Mouse (Mus musculus): ENCODE measurements at regions not wholly inside any gene's neighbourhood (a gene's known extent, or its start where the extent isn't known, plus 50 kb on each side); places are given as distances from the start of the nearest gene placed in this dataset.

- no peak for DNase-seq (ENCODE audit: low read depth, low spot score)
Observed at GRCm38 (mm10) chr3:52603244-52603704, 335.1 kb downstream of the Foxo1 start.

- no peak for DNase-seq (ENCODE audit: low read depth, low spot score)
Observed at GRCm38 (mm10) chr3:52601011-52601745, 333.0 kb downstream of the Foxo1 start.

GRCm38 (mm10) chr3:52600581-52600980, 332.4 kb downstream of the Foxo1 start:
- DNase-seq (ENCODE audit: low read depth, low spot score), result no peak

GRCm38 (mm10) chr3:52600146-52600545, 332.0 kb downstream of the Foxo1 start:
- no peak for DNase-seq (ENCODE audit: low read depth, low spot score)

- DNase-seq (ENCODE audit: low read depth, low spot score), result no peak
Observed at GRCm38 (mm10) chr3:52586418-52586817, 318.3 kb downstream of the Foxo1 start.

- DNase-seq (ENCODE audit: low read depth, low spot score), result no peak
Observed at GRCm38 (mm10) chr3:52579917-52580316, 311.8 kb downstream of the Foxo1 start.

GRCm38 (mm10) chr3:52579096-52579495, 311.0 kb downstream of the Foxo1 start:
- DNase-seq (ENCODE audit: low read depth, low spot score), result no peak

- DNase-seq (ENCODE audit: low read depth, low spot score), result no peak
Observed at GRCm38 (mm10) chr3:52576703-52577244, 308.6 kb downstream of the Foxo1 start.

GRCm38 (mm10) chr3:52575237-52575798, 307.2 kb downstream of the Foxo1 start:
- no peak for DNase-seq (ENCODE audit: low read depth, low spot score)

GRCm38 (mm10) chr3:52574341-52574740, 306.2 kb downstream of the Foxo1 start:
- DNase-seq (ENCODE audit: low read depth, low spot score), result no peak

GRCm38 (mm10) chr3:52573806-52574205, 305.7 kb downstream of the Foxo1 start:
- DNase-seq (ENCODE audit: low read depth, low spot score), result no peak

- no peak for DNase-seq (ENCODE audit: low read depth, low spot score)
Observed at GRCm38 (mm10) chr3:52572514-52573485, 304.7 kb downstream of the Foxo1 start.

GRCm38 (mm10) chr3:52567606-52568372, 299.7 kb downstream of the Foxo1 start:
- DNase-seq (ENCODE audit: low read depth, low spot score), result no peak

GRCm38 (mm10) chr3:52563595-52563994, 295.5 kb downstream of the Foxo1 start:
- peak; percentile 72 for DNase-seq (ENCODE audit: low read depth, low spot score)

GRCm38 (mm10) chr3:52562816-52563215, 294.7 kb downstream of the Foxo1 start:
- peak; percentile 60 for DNase-seq (ENCODE audit: low read depth, low spot score)

- DNase-seq (ENCODE audit: low read depth, low spot score), result no peak
Observed at GRCm38 (mm10) chr3:52559481-52559880, 291.3 kb downstream of the Foxo1 start.

- no peak for DNase-seq (ENCODE audit: low read depth, low spot score)
Observed at GRCm38 (mm10) chr3:52558765-52559164, 290.6 kb downstream of the Foxo1 start.

- DNase-seq (ENCODE audit: low read depth, low spot score), result no peak
Observed at GRCm38 (mm10) chr3:52557296-52557695, 289.2 kb downstream of the Foxo1 start.

- DNase-seq (ENCODE audit: low read depth, low spot score), result no peak
Observed at GRCm38 (mm10) chr3:52555038-52555437, 286.9 kb downstream of the Foxo1 start.

- DNase-seq (ENCODE audit: low read depth, low spot score), result no peak
Observed at GRCm38 (mm10) chr3:52554490-52554889, 286.4 kb downstream of the Foxo1 start.

Data from ES-CJ7 (cell line).